Mouse (Mus musculus): ENCODE results near the gene Mark3. TPM values are rescaled to one million over a fixed set of nuclear protein-coding genes. Genes with fewer than 3 reads are reported as not detected.
A peak's percentile ranks its signal among the peaks of the same experiment; 100 is the strongest.

Mark3 gene
- polyA plus RNA-seq, 1 experiment = not detected

DNA sequence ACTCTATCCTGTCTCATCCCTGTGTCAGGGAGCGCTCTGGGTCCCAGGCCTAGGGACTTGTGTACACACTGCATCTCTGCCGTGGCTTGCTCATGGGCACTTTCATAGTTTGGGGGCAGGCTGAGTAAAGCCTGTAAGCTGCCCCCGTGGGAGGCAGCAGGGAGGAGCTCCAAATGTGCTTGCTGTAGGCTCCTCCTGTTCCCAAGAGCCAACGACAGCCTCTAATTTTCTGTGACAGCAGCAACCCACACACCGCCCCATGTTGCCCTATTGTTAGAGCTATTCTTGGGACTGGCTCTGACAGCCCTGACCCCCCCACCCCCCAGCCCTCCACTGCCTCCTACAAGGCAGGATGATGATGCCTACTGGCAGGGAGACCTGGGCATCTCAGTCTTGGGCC lies 107.7 kb downstream of the Mark3 start:
- Histone ChIP-seq H3K27ac (ENCODE audit: insufficient read depth, low read depth, low read length) (peak overlapping the region; percentile 100), H3K4me3 (ENCODE audit: insufficient read depth, low read depth, low read length) (no peak overlapping the region), H3K4me1 (ENCODE audit: control insufficient read depth, insufficient read depth, low read length) (peaks cover 83% of the 10 kb centered on the region)
- 30% methylated on average over 5 of the region's 5 CpGs for WGBS
- TF ChIP-seq CTCF (IDR thresholded peaks at IDR 0.05; ENCODE audit: insufficient read depth, low read depth, low read length) = no peak
- TF ChIP-seq POLR2A (IDR thresholded peaks at IDR 0.05; ENCODE audit: insufficient read depth, low read depth, low read length) = 0 out of 2 replicates have a peak, but pooled peaks have one; percentile 43

DNA sequence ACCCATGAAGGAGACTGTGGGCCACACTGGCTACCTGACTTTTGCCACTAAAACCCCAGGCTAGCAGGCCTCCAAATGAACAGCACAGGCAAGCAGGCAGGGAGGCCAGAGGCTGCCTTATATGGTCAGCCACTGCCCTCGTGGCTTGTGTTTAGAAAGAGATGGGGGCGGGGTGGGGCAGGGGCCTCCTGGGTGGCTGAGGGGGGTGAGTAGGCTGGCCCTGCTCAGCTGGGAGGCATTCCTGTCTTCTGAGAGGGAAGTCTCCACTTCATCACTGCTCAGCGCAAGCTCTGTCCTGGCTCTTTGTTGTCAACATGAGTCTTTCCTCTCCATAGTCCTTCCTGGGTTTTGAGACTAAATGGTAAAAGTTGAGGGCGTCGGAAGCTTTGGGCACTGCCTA lies 108.5 kb downstream of the Mark3 start:
- peak overlapping the region; percentile 100 for H3K27ac ChIP-seq (ENCODE audit: insufficient read depth, low read depth, low read length)
- WGBS = 39% methylated on average over 5 of the region's 5 CpGs
- no peak overlapping the region for H3K4me3 ChIP-seq (ENCODE audit: insufficient read depth, low read depth, low read length)
- TF ChIP-seq CTCF (IDR thresholded peaks at IDR 0.05; ENCODE audit: insufficient read depth, low read depth, low read length) (no peak), POLR2A (IDR thresholded peaks at IDR 0.05; ENCODE audit: insufficient read depth, low read depth, low read length) (no peak)
- peaks cover 86% of the 10 kb centered on the region for H3K4me1 ChIP-seq (ENCODE audit: control insufficient read depth, insufficient read depth, low read length)

DNA sequence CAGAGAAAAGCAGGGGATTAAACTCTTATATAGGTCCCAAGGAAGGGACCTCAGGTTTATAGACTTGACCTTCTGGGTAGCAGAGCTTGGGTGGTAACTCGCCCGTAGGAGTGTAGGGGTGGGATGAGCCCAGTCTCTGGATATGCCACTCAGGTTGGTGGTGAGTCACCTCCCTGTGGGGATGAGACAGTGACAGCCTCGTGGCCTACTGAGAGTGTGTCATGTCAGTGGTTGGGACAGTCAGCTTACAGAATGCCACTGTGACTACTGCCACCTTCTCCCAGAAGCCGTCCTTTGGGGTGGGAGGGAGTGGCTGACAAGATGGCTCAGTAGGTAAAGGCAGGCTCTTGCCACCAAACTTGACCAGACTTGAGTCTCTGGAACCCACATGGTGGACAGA lies 112.1 kb downstream of the Mark3 start:
- TF ChIP-seq CTCF (IDR thresholded peaks at IDR 0.05; ENCODE audit: insufficient read depth, low read depth, low read length) = no peak
- TF ChIP-seq POLR2A (IDR thresholded peaks at IDR 0.05; ENCODE audit: insufficient read depth, low read depth, low read length) = no peak
- 41% methylated on average over 4 of the region's 4 CpGs for WGBS
- H3K4me1 ChIP-seq (ENCODE audit: control insufficient read depth, insufficient read depth, low read length) = peaks cover 87% of the 10 kb centered on the region
- H3K4me3 ChIP-seq (ENCODE audit: insufficient read depth, low read depth, low read length) = no peak overlapping the region
- H3K27ac ChIP-seq (ENCODE audit: insufficient read depth, low read depth, low read length) = peak overlapping the region; percentile 97

DNA sequence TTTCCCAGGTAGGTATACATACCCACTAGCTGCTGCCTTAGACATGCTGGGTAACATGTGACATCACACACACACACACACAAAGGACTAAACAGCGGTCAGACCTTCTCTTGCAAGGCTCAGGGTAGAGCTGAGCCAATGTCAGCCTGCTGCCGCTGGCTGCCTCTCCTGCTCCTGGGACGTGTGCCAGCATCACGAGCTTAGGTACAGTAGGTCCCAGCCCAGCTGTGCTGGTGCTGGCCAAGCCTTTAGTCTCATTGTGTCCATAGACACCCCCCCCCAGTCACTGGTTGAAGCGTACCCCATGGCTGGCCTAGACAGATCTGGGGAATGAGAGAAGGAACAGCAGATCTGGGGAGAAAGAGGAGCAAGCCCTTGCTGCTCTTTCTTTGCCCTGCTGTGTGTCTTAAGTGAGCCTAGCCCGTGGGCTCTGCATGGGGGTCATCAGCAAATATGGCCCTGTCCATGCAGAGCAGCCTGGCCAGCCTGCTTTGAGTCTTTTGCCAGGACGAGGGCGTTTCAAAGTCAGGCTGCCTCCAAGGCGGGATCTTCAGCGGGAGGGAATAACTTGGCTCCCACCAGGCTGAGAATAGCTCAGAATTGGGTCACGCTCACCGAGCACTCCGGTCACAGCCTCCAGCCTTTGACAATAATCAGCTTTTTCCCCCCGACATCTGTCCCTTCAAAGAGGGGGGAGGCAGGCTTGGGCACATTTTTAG lies 113.2 kb downstream of the Mark3 start:
- WGBS = 4% methylated on average over 14 of the region's 14 CpGs
- TF ChIP-seq CTCF (IDR thresholded peaks at IDR 0.05; ENCODE audit: insufficient read depth, low read depth, low read length) (no peak), POLR2A (IDR thresholded peaks at IDR 0.05; ENCODE audit: insufficient read depth, low read depth, low read length) (no peak)
- Histone ChIP-seq H3K27ac (ENCODE audit: insufficient read depth, low read depth, low read length) (peak overlapping the region; percentile 97), H3K4me3 (ENCODE audit: insufficient read depth, low read depth, low read length) (no peak overlapping the region), H3K4me1 (ENCODE audit: control insufficient read depth, insufficient read depth, low read length) (peaks cover 89% of the 10 kb centered on the region)

DNA sequence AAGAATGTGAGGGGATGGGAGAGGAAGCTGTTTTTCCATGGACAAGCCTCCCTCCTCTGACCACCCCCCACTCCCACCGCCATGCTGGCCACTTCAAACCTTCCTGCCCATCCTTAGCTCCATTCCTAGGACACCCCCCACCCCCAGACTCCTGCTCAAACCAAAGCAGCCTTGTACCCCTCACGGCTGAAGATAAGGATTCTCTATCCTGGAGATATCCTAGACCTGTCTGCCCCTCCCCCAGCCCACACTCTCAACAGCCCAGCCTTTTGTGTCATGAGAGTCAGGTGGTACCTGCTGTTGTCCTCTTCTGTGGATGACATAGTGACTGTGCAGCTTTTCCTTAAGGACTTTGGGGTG lies 113.7 kb downstream of the Mark3 start:
- Histone ChIP-seq H3K27ac (ENCODE audit: insufficient read depth, low read depth, low read length) (peak overlapping the region; percentile 97), H3K4me3 (ENCODE audit: insufficient read depth, low read depth, low read length) (no peak overlapping the region), H3K4me1 (ENCODE audit: control insufficient read depth, insufficient read depth, low read length) (peaks cover 89% of the 10 kb centered on the region)
- WGBS = 8% methylated on average over 2 of the region's 2 CpGs
- TF ChIP-seq CTCF (IDR thresholded peaks at IDR 0.05; ENCODE audit: insufficient read depth, low read depth, low read length) (no peak), POLR2A (IDR thresholded peaks at IDR 0.05; ENCODE audit: insufficient read depth, low read depth, low read length) (no peak)

DNA sequence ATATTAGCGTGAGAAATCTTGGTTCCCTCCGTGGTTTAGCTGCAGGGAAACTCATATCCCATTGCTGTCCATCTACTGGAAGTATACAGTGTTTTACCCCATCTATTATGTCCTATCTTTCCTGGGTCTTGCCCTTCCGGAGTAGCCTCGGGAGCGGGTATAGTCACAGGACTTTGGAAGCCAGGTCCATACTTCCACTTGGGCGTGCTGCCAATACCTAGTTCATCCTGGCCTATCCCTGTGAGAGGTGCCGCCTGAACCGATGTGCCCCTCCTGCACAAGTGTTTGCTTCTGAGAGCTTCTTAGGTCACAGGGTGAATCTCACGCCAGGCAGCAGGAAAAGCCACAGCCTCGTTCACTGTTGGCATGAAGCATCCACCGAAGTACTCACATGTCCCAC lies 115.1 kb downstream of the Mark3 start:
- Histone ChIP-seq H3K4me1 (ENCODE audit: control insufficient read depth, insufficient read depth, low read length) (peaks cover 90% of the 10 kb centered on the region), H3K4me3 (ENCODE audit: insufficient read depth, low read depth, low read length) (no peak overlapping the region), H3K27ac (ENCODE audit: insufficient read depth, low read depth, low read length) (peak overlapping the region; percentile 97)
- 75% methylated on average over 11 of the region's 11 CpGs for WGBS
- TF ChIP-seq POLR2A (IDR thresholded peaks at IDR 0.05; ENCODE audit: insufficient read depth, low read depth, low read length) (no peak), CTCF (IDR thresholded peaks at IDR 0.05; ENCODE audit: insufficient read depth, low read depth, low read length) (no peak)

DNA sequence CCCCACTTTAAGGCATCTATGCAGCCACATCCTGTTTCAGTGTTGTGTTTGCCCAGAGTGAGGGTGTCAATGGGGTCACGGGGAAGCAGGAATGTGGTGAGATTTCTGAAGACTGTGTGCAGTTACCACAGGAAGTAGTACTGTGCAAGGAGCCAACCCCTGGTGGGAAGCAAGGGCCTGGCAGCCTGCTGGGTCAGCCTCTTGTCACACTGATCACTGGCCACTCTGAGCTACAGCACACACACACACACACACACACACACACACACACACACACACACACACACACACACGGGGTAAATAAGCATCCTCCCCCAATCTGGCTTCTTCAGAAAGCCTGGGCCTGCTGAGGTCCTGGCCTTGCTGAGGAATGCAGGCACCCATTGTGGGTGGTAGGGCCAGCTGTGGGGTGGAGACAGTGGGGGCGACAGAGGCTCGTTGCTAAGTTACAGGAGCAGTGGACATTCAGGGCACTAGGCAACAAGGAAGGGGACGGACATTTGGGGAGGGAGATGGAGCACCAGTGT lies 117.1 kb downstream of the Mark3 start:
- Histone ChIP-seq H3K4me3 (ENCODE audit: insufficient read depth, low read depth, low read length) (no peak overlapping the region), H3K27ac (ENCODE audit: insufficient read depth, low read depth, low read length) (peak overlapping the region; percentile 63), H3K4me1 (ENCODE audit: control insufficient read depth, insufficient read depth, low read length) (peaks cover 94% of the 10 kb centered on the region)
- 24% methylated on average over 5 of the region's 5 CpGs for WGBS
- TF ChIP-seq POLR2A (IDR thresholded peaks at IDR 0.05; ENCODE audit: insufficient read depth, low read depth, low read length) = no peak
- TF ChIP-seq CTCF (IDR thresholded peaks at IDR 0.05; ENCODE audit: insufficient read depth, low read depth, low read length) = no peak

DNA sequence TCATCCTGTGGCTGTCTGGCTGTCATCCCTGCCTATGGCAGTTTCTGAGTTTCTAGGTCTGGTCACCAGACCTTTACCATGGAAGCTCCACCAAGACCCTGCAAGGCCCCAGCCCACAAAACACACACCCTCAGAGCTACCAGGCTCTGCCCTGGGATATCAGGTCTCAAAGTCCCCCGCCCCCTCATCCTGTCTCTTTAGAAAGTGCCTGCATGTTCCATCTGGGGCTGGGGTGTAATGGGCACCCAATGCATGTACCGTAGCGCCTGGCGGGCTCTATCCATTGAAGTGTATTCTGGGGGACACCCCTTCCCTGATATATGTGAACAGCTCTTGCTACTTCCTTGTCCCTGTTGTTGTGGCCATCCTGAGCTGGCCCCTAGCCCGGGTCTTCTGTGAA lies 118.6 kb downstream of the Mark3 start:
- 67% methylated on average over 5 of the region's 5 CpGs for WGBS
- Histone ChIP-seq H3K4me1 (ENCODE audit: control insufficient read depth, insufficient read depth, low read length) (peaks cover 89% of the 10 kb centered on the region), H3K4me3 (ENCODE audit: insufficient read depth, low read depth, low read length) (no peak overlapping the region), H3K27ac (ENCODE audit: insufficient read depth, low read depth, low read length) (peak overlapping the region; percentile 71)
- no peak for TF ChIP-seq POLR2A (IDR thresholded peaks at IDR 0.05; ENCODE audit: insufficient read depth, low read depth, low read length)
- no peak for TF ChIP-seq CTCF (IDR thresholded peaks at IDR 0.05; ENCODE audit: insufficient read depth, low read depth, low read length)

DNA sequence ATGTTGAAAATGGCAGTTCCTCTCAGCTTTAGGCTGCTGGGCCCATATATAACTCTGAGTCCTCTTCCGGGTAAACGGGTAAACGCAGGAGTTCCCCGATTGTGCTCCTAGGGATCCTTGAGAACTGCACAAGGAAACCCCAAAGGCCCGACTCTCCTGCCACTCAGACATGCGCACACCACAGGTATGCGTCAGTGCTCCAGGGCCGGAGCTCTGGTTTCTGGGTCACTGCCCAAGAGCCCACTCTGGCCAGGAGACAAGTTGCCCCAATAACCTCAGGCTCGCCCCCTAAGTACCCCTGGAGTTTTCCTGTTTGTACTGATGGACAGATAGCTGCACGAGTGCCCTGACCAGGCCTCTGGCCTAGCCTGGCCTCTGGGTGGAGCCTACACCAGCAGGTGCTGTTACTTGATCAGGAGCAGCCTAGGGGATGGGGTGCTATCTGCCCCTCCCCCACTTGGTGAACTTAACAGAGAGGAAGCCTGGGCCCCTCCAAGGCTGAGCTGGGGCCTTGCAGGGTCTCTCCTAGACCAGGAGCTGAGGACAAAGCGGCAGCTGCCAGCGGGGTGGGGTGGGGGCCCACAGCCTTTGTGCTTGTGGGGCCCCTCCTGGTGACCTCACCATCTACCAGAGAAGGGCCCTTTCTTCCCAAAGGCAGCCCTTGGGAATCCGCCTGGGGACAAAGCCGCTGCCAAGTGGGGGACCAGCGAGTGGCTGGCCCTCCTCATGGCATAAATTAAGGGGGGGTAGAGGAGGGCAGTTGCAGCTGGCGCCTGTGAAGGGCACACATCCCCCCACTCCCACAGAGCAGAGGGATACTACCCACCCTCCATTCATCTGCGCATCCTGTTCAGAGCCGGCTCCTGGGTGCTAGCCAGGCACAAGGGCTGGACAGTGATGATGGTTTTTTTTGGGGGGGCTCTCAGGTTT lies 119.3 kb downstream of the Mark3 start:
- peaks cover 89% of the 10 kb centered on the region for H3K4me1 ChIP-seq (ENCODE audit: control insufficient read depth, insufficient read depth, low read length)
- TF ChIP-seq POLR2A (IDR thresholded peaks at IDR 0.05; ENCODE audit: insufficient read depth, low read depth, low read length) (no peak), CTCF (IDR thresholded peaks at IDR 0.05; ENCODE audit: insufficient read depth, low read depth, low read length) (no peak)
- H3K27ac ChIP-seq (ENCODE audit: insufficient read depth, low read depth, low read length) = peak overlapping the region; percentile 71
- WGBS = 26% methylated on average over 18 of the region's 18 CpGs
- no peak overlapping the region for H3K4me3 ChIP-seq (ENCODE audit: insufficient read depth, low read depth, low read length)

All from olfactory bulb, adult 2 months (tissue).